Mouse (Mus musculus): ENCODE results near the gene Fam217b.

DNA sequence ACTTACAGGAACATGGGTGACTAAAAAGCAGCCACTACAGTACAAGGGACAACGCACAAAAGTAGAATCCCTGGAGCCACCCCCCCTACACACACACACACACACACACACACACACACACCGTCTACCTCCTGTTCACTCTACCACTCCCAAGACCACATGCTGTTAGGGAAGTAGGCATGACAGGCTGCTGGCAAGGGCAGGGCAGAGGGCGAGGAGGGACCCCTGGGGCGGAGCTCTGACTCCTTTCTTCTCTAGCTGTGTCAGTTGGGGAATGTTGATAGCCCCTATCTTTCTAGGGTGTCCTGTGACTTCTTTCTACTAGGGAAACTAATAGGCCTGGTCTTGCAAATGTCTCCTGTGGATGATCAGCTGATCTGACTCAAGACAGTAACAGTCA, 2.6 kb downstream of the Fam217b start:
- TF ChIP-seq CTCF (IDR thresholded peaks at IDR 0.05; ENCODE audit: borderline replicate concordance, insufficient read depth, low read length) (no peak), POLR2A (IDR thresholded peaks at IDR 0.05; ENCODE audit: low read depth, low read length) (no peak)
